Mouse (Mus musculus): ENCODE measurements around the gene Olfr173. TPM values are rescaled to one million over a fixed set of nuclear protein-coding genes. Genes with fewer than 3 reads are reported as not detected.

Olfr173 gene
- total RNA-seq (2014; fragmentation: Nextera tagmentation) (not detected in 2 replicates), total RNA-seq (2017) (0.06 TPM in 1 of 2 replicates, not detected in the other), polyA plus RNA-seq (2012) (not detected in 2 replicates)

DNA sequence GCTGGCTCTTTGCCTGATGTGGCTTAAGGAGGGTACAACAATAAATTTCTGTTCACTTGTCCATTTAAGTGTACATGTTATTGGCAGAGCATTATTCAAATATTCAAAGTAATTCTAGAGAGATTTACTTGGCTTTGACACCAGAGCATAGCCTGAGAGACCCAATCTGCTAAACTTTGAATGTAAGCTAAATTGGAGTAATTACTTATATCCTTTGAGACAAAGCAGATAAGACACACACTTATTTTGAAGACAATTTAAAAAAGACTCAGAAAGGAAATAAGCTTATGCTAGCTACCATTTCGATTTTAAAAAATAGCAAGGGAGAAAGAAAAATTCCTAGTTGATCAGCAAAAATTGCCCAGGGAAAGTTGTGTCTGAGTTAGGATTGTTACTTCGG lies at the start of gene Olfr173:
Gene Olfr173 (minus strand): TSS at position 101 of the 400 bp plus-strand sequence.
- ATAC-seq (ENCODE audit: extremely low read depth, insufficient number of reproducible peaks, low FRiP score, poor library complexity, severe bottlenecking) (no peak), DNase-seq (ENCODE audit: low spot score) (no peak)
- Histone ChIP-seq H3K9me3 (replicated peaks) (no peaks in the 10 kb centered on the region), H3K4me3 (ENCODE audit: low read depth, low read length) (no peak within 1 kb of the TSS), H3K36me3 (replicated peaks) (no peaks in the 10 kb centered on the region), H3K4me1 (ENCODE audit: insufficient read depth, low read depth, low read length) (no peaks in the 10 kb centered on the region), H3K27me3 (ENCODE audit: insufficient read depth, low read length) (no peaks in the 10 kb centered on the region)
- TF ChIP-seq CTCF (IDR thresholded peaks at IDR 0.05; ENCODE audit: low read depth, low read length) (no peak), TAL1 (conservative IDR thresholded peaks at IDR 0.05; ENCODE audit: low read depth, low read length) (no peak), GATA1 (IDR thresholded peaks at IDR 0.05; ENCODE audit: borderline replicate concordance, low read length) (no peak), POLR2AphosphoS5 (IDR thresholded peaks at IDR 0.05; ENCODE audit: insufficient replicate concordance, low read depth, low read length) (no peak), GATA2 (IDR thresholded peaks at IDR 0.05; ENCODE audit: borderline replicate concordance, low read depth, low read length) (no peak)

- H3K36me3 ChIP-seq (replicated peaks) = no peaks in the 10 kb centered on the region
- TF ChIP-seq GATA2 (IDR thresholded peaks at IDR 0.05; ENCODE audit: borderline replicate concordance, low read depth, low read length) (no peak), POLR2AphosphoS5 (IDR thresholded peaks at IDR 0.05; ENCODE audit: insufficient replicate concordance, low read depth, low read length) (no peak), TAL1 (conservative IDR thresholded peaks at IDR 0.05; ENCODE audit: low read depth, low read length) (no peak), CTCF (IDR thresholded peaks at IDR 0.05; ENCODE audit: low read depth, low read length) (no peak), GATA1 (IDR thresholded peaks at IDR 0.05; ENCODE audit: borderline replicate concordance, low read length) (no peak)
- H3K4me3 ChIP-seq (ENCODE audit: low read depth, low read length) = no peak within 1 kb of the TSS
- ATAC-seq (ENCODE audit: extremely low read depth, insufficient number of reproducible peaks, low FRiP score, poor library complexity, severe bottlenecking) = no peak
- no peak for DNase-seq (ENCODE audit: low spot score)
- H3K4me1 ChIP-seq (ENCODE audit: insufficient read depth, low read depth, low read length) = no peaks in the 10 kb centered on the region
- no peaks in the 10 kb centered on the region for H3K9me3 ChIP-seq (replicated peaks)
- H3K27me3 ChIP-seq (ENCODE audit: insufficient read depth, low read length) = no peaks in the 10 kb centered on the region
Observed at GRCm38 (mm10) chr16:58826732-58827319, 26.8 kb upstream of the Olfr173 start, which contains the start of gene Olfr175-ps1. Gene Olfr175-ps1, minus strand, starts transcription at chr16:58826782.

DNA sequence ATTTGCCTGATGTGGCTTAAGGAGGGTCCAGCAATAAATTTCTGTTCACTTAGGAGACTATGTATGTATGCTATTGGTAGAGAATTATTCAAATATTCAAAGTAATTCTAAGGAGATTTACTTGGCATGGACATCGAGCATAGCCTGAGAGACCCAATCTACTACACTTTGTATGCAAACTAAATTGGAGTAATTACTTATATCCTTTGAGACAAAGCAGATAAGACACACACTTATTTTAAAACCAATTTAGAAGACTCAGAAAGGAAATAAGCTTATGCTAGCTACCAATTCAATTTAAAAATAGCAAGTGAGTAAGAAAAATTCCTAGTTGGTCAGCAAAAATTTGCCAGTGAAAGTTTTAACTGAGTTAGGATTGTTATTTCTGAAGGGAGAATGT lies 37.0 kb downstream of the Olfr173 start, which contains the start of gene Olfr172:
Gene Olfr172 (minus strand): TSS at position 101 of the 400 bp plus-strand sequence.
- ATAC-seq (ENCODE audit: extremely low read depth, insufficient number of reproducible peaks, low FRiP score, poor library complexity, severe bottlenecking) (no peak), DNase-seq (ENCODE audit: low spot score) (no peak)
- Histone ChIP-seq H3K36me3 (replicated peaks) (no peaks in the 10 kb centered on the region), H3K4me1 (ENCODE audit: insufficient read depth, low read depth, low read length) (no peaks in the 10 kb centered on the region), H3K27me3 (ENCODE audit: insufficient read depth, low read length) (no peaks in the 10 kb centered on the region), H3K4me3 (ENCODE audit: low read depth, low read length) (no peak within 1 kb of the TSS), H3K9me3 (replicated peaks) (peaks cover 3% of the 10 kb centered on the region; the same call in 1 of the 2 replicates)
- no peak for TF ChIP-seq TAL1 (conservative IDR thresholded peaks at IDR 0.05; ENCODE audit: low read depth, low read length)
- no peak for TF ChIP-seq POLR2AphosphoS5 (IDR thresholded peaks at IDR 0.05; ENCODE audit: insufficient replicate concordance, low read depth, low read length)

- TF ChIP-seq TAL1 (conservative IDR thresholded peaks at IDR 0.05; ENCODE audit: low read depth, low read length) = no peak
- TF ChIP-seq POLR2AphosphoS5 (IDR thresholded peaks at IDR 0.05; ENCODE audit: insufficient replicate concordance, low read depth, low read length) = no peak
- TF ChIP-seq GATA1 (IDR thresholded peaks at IDR 0.05; ENCODE audit: borderline replicate concordance, low read length) = no peak
- TF ChIP-seq GATA2 (IDR thresholded peaks at IDR 0.05; ENCODE audit: borderline replicate concordance, low read depth, low read length) = no peak
- TF ChIP-seq CTCF (IDR thresholded peaks at IDR 0.05; ENCODE audit: low read depth, low read length) = no peak
- no peak overlapping the region for H3K4me3 ChIP-seq (ENCODE audit: low read depth, low read length)
- DNase-seq (ENCODE audit: low spot score) = no peak
- H3K36me3 ChIP-seq (replicated peaks) = no peaks in the 10 kb centered on the region
- peaks cover 4% of the 10 kb centered on the region for H3K4me1 ChIP-seq (ENCODE audit: insufficient read depth, low read depth, low read length)
- H3K9me3 ChIP-seq (replicated peaks) = no peaks in the 10 kb centered on the region
- ATAC-seq (ENCODE audit: extremely low read depth, insufficient number of reproducible peaks, low FRiP score, poor library complexity, severe bottlenecking) = no peak
- H3K27me3 ChIP-seq (ENCODE audit: insufficient read depth, low read length) = no peaks in the 10 kb centered on the region
Observed at GRCm38 (mm10) chr16:58756191-58756590, 43.9 kb downstream of the Olfr173 start.

GRCm38 (mm10) chr16:58751314-58751713 lies 48.8 kb downstream of the Olfr173 start:
- Histone ChIP-seq H3K9me3 (replicated peaks) (no peaks in the 10 kb centered on the region), H3K27me3 (ENCODE audit: insufficient read depth, low read length) (no peaks in the 10 kb centered on the region), H3K36me3 (replicated peaks) (no peaks in the 10 kb centered on the region), H3K4me3 (ENCODE audit: low read depth, low read length) (no peak overlapping the region), H3K4me1 (ENCODE audit: insufficient read depth, low read depth, low read length) (peaks cover 11% of the 10 kb centered on the region)
- TF ChIP-seq GATA2 (IDR thresholded peaks at IDR 0.05; ENCODE audit: borderline replicate concordance, low read depth, low read length) (no peak), TAL1 (conservative IDR thresholded peaks at IDR 0.05; ENCODE audit: low read depth, low read length) (no peak), CTCF (IDR thresholded peaks at IDR 0.05; ENCODE audit: low read depth, low read length) (peak; percentile 12; the same call in 1 of the 2 replicates), GATA1 (IDR thresholded peaks at IDR 0.05; ENCODE audit: borderline replicate concordance, low read length) (no peak), POLR2AphosphoS5 (IDR thresholded peaks at IDR 0.05; ENCODE audit: insufficient replicate concordance, low read depth, low read length) (no peak)
- no peak for DNase-seq (ENCODE audit: low spot score)
- ATAC-seq (ENCODE audit: extremely low read depth, insufficient number of reproducible peaks, low FRiP score, poor library complexity, severe bottlenecking) = peak; percentile 63

DNA sequence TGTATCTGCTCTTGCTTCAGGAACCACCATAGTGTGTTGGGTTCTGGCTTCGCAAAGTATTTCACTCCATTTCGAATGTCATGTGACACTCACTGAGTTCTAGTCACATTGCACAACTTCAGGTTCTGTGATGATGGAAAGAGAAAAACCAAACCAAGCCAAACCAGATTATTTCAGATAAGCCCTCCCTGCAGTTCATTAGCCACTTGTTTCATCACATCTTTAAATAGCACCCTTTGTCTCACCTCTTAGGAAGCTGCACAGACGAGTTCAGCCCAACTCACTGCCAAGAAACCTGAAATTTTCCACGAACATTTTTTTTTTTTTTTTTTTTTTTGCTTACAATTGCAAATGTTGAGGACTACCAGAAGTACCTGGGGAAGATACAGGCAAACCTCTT lies 53.4 kb downstream of the Olfr173 start:
- H3K4me3 ChIP-seq (ENCODE audit: low read depth, low read length) = no peak overlapping the region
- ATAC-seq (ENCODE audit: extremely low read depth, insufficient number of reproducible peaks, low FRiP score, poor library complexity, severe bottlenecking) (no peak), DNase-seq (ENCODE audit: low spot score) (no peak)
- TF ChIP-seq GATA2 (IDR thresholded peaks at IDR 0.05; ENCODE audit: borderline replicate concordance, low read depth, low read length) (no peak), TAL1 (conservative IDR thresholded peaks at IDR 0.05; ENCODE audit: low read depth, low read length) (no peak), GATA1 (IDR thresholded peaks at IDR 0.05; ENCODE audit: borderline replicate concordance, low read length) (no peak), POLR2AphosphoS5 (IDR thresholded peaks at IDR 0.05; ENCODE audit: insufficient replicate concordance, low read depth, low read length) (no peak), CTCF (IDR thresholded peaks at IDR 0.05; ENCODE audit: low read depth, low read length) (no peak)
- peaks cover 14% of the 10 kb centered on the region for H3K4me1 ChIP-seq (ENCODE audit: insufficient read depth, low read depth, low read length)
- no peaks in the 10 kb centered on the region for H3K27me3 ChIP-seq (ENCODE audit: insufficient read depth, low read length)
- no peaks in the 10 kb centered on the region for H3K36me3 ChIP-seq (replicated peaks)
- H3K9me3 ChIP-seq (replicated peaks) = no peaks in the 10 kb centered on the region; the same call in 1 of the 2 replicates

Other genes starting within 250 kb of the Olfr173 start
- not detected in 2 replicates for gene Gm813, start 183.3 kb downstream of the Olfr173 start, total RNA-seq (2014; fragmentation: Nextera tagmentation)
- gene Gm813, start 183.3 kb downstream of the Olfr173 start, total RNA-seq (2017) = 0.22 TPM in 1 of 2 replicates, not detected in the other
- gene Gm813, start 183.3 kb downstream of the Olfr173 start, polyA plus RNA-seq (2012) = not detected in 2 replicates
- not detected in 2 replicates for gene E330017A01Rik, start 161.5 kb downstream of the Olfr173 start, total RNA-seq (2014; fragmentation: Nextera tagmentation)
- 0.11 and 0.17 TPM in 2 replicates for gene E330017A01Rik, start 161.5 kb downstream of the Olfr173 start, total RNA-seq (2017)
- not detected in 2 replicates for gene E330017A01Rik, start 161.5 kb downstream of the Olfr173 start, polyA plus RNA-seq (2012)
- gene Cpox, start 130.0 kb downstream of the Olfr173 start, total RNA-seq (2014; fragmentation: Nextera tagmentation) = 1,587 and 1,720 TPM in 2 replicates
- gene Cpox, start 130.0 kb downstream of the Olfr173 start, total RNA-seq (2017) = 291 and 297 TPM in 2 replicates
- 261 and 266 TPM in 2 replicates for gene Cpox, start 130.0 kb downstream of the Olfr173 start, polyA plus RNA-seq (2012)
- not detected in 2 replicates for gene Gpr15, start 81.2 kb downstream of the Olfr173 start, total RNA-seq (2014; fragmentation: Nextera tagmentation)
- gene Gpr15, start 81.2 kb downstream of the Olfr173 start, total RNA-seq (2017) = 0.11 and 0.12 TPM in 2 replicates
- gene Gpr15, start 81.2 kb downstream of the Olfr173 start, polyA plus RNA-seq (2012) = not detected in 2 replicates
- 93.5 and 94.2 TPM in 2 replicates for gene Cldnd1, start 72.4 kb downstream of the Olfr173 start, total RNA-seq (2014; fragmentation: Nextera tagmentation)
- gene Cldnd1, start 72.4 kb downstream of the Olfr173 start, total RNA-seq (2017) = 17.4 and 18.5 TPM in 2 replicates
- 2.2 and 3.3 TPM in 2 replicates for gene Cldnd1, start 72.4 kb downstream of the Olfr173 start, polyA plus RNA-seq (2012)
- gene Olfr172, start 37.1 kb downstream of the Olfr173 start, total RNA-seq (2014; fragmentation: Nextera tagmentation) = not detected in 2 replicates
- not detected in 2 replicates for gene Olfr172, start 37.1 kb downstream of the Olfr173 start, total RNA-seq (2017)
- not detected in 2 replicates for gene Olfr172, start 37.1 kb downstream of the Olfr173 start, polyA plus RNA-seq (2012)
- 0.98 TPM in 1 of 2 replicates, not detected in the other for gene Olfr175-ps1, start 26.5 kb upstream of the Olfr173 start, total RNA-seq (2014; fragmentation: Nextera tagmentation)
- gene Olfr175-ps1, start 26.5 kb upstream of the Olfr173 start, total RNA-seq (2017) = 0.11 and 0.46 TPM in 2 replicates
- gene Olfr175-ps1, start 26.5 kb upstream of the Olfr173 start, polyA plus RNA-seq (2012) = not detected in 2 replicates
- not detected in 2 replicates for gene Olfr177, start 74.5 kb upstream of the Olfr173 start, total RNA-seq (2014; fragmentation: Nextera tagmentation)
- 0.12 and 0.27 TPM in 2 replicates for gene Olfr177, start 74.5 kb upstream of the Olfr173 start, total RNA-seq (2017)
- not detected in 2 replicates for gene Olfr177, start 74.5 kb upstream of the Olfr173 start, polyA plus RNA-seq (2012)
- not detected in 2 replicates for gene Olfr178, start 91.8 kb upstream of the Olfr173 start, total RNA-seq (2014; fragmentation: Nextera tagmentation)
- gene Olfr178, start 91.8 kb upstream of the Olfr173 start, total RNA-seq (2017) = 0.27 and 0.46 TPM in 2 replicates
- gene Olfr178, start 91.8 kb upstream of the Olfr173 start, polyA plus RNA-seq (2012) = not detected in 2 replicates
- not detected in 2 replicates for gene Olfr181, start 128.5 kb upstream of the Olfr173 start, total RNA-seq (2014; fragmentation: Nextera tagmentation)
- 0.16 and 0.58 TPM in 2 replicates for gene Olfr181, start 128.5 kb upstream of the Olfr173 start, total RNA-seq (2017)
- gene Olfr181, start 128.5 kb upstream of the Olfr173 start, polyA plus RNA-seq (2012) = not detected in 2 replicates
- gene Olfr180, start 129.1 kb upstream of the Olfr173 start, total RNA-seq (2014; fragmentation: Nextera tagmentation) = not detected in 2 replicates
- gene Olfr180, start 129.1 kb upstream of the Olfr173 start, total RNA-seq (2017) = 0.22 TPM in 1 of 2 replicates, not detected in the other
- not detected in 2 replicates for gene Olfr180, start 129.1 kb upstream of the Olfr173 start, polyA plus RNA-seq (2012)
- 3.2 and 3.6 TPM in 2 replicates for gene Olfr183, start 195.1 kb upstream of the Olfr173 start, total RNA-seq (2014; fragmentation: Nextera tagmentation)
- gene Olfr183, start 195.1 kb upstream of the Olfr173 start, total RNA-seq (2017) = 1.4 and 1.6 TPM in 2 replicates
- not detected in 2 replicates for gene Olfr183, start 195.1 kb upstream of the Olfr173 start, polyA plus RNA-seq (2012)
- gene Olfr186, start 230.0 kb upstream of the Olfr173 start, total RNA-seq (2014; fragmentation: Nextera tagmentation) = not detected in 2 replicates
- gene Olfr186, start 230.0 kb upstream of the Olfr173 start, total RNA-seq (2017) = 0.22 and 0.23 TPM in 2 replicates
- gene Olfr186, start 230.0 kb upstream of the Olfr173 start, polyA plus RNA-seq (2012) = not detected in 2 replicates
- gene Olfr187, start 239.5 kb upstream of the Olfr173 start, total RNA-seq (2014; fragmentation: Nextera tagmentation) = not detected in 2 replicates
- gene Olfr187, start 239.5 kb upstream of the Olfr173 start, total RNA-seq (2017) = 0.12 TPM in 1 of 2 replicates, not detected in the other
- not detected in 2 replicates for gene Olfr187, start 239.5 kb upstream of the Olfr173 start, polyA plus RNA-seq (2012)